Mouse (Mus musculus) ES-E14 (cell line): ENCODE measurements at regions not wholly inside any gene's neighbourhood (a gene's known extent, or its start where the extent isn't known, plus 50 kb on each side); places are given as distances from the start of the nearest gene placed in this dataset.

Experiments
- MAFK ChIP-seq: IDR thresholded peaks from 2 replicates; pipeline ENCODE4 v1.6.1; 2014; ENCODE audit warnings: mild to moderate bottlenecking, low read depth, low read length, inconsistent platforms; ENCODE audit not compliant: insufficient read depth
- ZC3H11A ChIP-seq: IDR thresholded peaks from 2 replicates; pipeline ENCODE4 v1.6.1; 2012; ENCODE audit warnings: low read depth, mild to moderate bottlenecking, inconsistent platforms, low read length, borderline replicate concordance
- ZNF384 ChIP-seq: IDR thresholded peaks from 2 replicates; pipeline ENCODE4 v1.6.1; 2012; ENCODE audit warnings: low read depth, low read length, inconsistent platforms

DNA sequence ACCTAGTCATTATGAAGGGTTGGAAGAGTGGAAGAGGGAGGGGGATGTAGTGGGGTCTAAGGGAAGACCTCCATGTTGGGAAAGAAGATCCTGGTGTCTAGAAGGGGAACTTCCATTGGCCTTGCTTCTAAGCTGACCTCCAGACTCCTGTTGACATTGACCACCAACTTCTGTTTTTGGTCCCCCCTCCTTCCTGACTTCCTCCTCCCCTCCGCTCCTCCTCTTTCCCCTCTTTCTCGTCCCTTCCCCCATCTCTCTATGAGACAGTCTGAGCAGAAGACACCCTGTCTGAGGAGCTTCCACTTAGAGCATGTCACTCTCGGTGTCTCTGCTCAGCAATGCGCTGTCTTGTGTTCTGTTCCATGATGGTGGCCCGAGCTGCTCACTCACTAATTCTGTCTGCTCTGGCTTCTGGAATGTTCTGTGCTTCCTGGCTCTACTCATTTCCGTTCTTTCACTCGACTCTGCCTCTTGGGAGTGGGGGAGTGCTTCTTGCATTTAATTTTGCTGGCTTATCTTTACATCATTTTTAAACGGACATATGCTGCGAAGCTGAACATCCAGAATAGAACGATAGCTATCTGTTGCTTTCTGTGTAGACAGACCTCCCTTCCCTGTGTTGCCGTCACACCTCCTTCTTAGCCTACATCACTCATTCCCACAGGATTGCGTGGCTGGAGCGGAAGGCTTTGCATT is 148.7 kb downstream of the Tpra1 start:
- TF ChIP-seq MAFK (no peak), ZC3H11A (no peak), ZNF384 (no peak)
